Mouse (Mus musculus): ENCODE data around the gene Tesk1. TPM values are rescaled to one million over a fixed set of nuclear protein-coding genes. Genes with fewer than 3 reads are reported as not detected.

The Tesk1 gene
- total and polyA plus RNA-seq, 2 experiments from 2014 or later, result 5.1 to 55.5 TPM

DNA sequence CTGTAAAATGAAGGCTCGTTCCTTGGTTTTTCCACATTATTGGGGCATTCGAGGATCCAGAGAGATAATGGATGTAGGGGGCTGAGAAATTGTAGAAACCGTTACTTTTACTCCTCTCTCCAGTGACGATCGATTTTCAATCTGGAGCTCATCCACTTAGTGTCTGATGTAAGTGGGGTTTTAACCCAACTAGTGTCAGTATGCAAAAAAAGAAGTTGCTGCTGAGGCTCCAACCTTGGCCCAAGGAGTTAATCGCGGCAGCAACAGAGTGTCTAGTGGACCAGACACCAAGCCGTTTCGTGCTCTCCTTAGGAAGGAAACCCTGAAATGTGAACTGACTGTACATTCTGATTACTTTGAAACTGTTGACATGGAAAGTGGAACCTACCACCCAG lies 52.1 kb downstream of the Tesk1 start:
- H3K9me3 ChIP-seq (replicated peaks; ENCODE audit: control insufficient read depth, low read length), result no peaks in the 10 kb centered on the region
- H3K4me1 ChIP-seq (ENCODE audit: control insufficient read depth, insufficient read depth), result peaks cover 26% of the 10 kb centered on the region
- no peak for TF ChIP-seq EP300 (IDR thresholded peaks at IDR 0.05; ENCODE audit: low read depth)
- no peak for TF ChIP-seq CTCF (IDR thresholded peaks at IDR 0.05; ENCODE audit: low read depth)
- H3K9ac ChIP-seq (replicated peaks; ENCODE audit: low read depth, low read length), result peak overlapping the region; percentile 90
- peak overlapping the region; percentile 91 for H3K4me3 ChIP-seq (ENCODE audit: low read depth, low read length)
- DNase-seq (ENCODE audit: low spot score) (peak; percentile 7), ATAC-seq (ENCODE audit: insufficient read depth, low read depth) (no peak)
- peaks cover 15% of the 10 kb centered on the region for H3K36me3 ChIP-seq (replicated peaks; ENCODE audit: control insufficient read depth, insufficient read depth, low read length)
- H3K27me3 ChIP-seq (ENCODE audit: control insufficient read depth, insufficient read depth, low read length), result no peaks in the 10 kb centered on the region
- H3K4me2 ChIP-seq (ENCODE audit: low read depth, low read length), result peak overlapping the region; percentile 82
- under 1% methylated on average over 9 of the region's 9 CpGs for WGBS
- peak overlapping the region; percentile 92 for H3K27ac ChIP-seq (ENCODE audit: low read depth)

DNA sequence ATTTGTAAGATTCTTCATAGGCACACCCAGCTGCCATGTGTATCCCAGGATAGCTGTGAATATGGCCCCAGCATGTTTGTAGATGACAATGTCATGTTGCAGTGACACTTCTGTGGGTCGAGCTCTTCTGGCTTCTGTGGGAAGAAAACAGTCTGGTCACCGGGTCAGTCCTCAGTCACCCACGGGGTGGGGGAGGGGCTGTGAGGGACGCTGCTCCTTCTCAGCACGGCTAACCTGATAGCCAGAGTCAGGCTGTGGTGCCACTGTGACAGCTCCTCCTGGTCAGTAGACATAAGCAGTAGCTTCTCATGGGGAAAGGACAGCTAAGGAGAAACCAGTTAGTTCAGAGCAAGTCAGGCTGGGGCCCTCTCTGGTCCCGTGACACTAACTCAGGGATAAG lies 54.8 kb downstream of the Tesk1 start:
- peaks cover 32% of the 10 kb centered on the region for H3K4me1 ChIP-seq (ENCODE audit: control insufficient read depth, insufficient read depth)
- no peak overlapping the region for H3K4me3 ChIP-seq (ENCODE audit: low read depth, low read length)
- H3K27me3 ChIP-seq (ENCODE audit: control insufficient read depth, insufficient read depth, low read length), result no peaks in the 10 kb centered on the region
- no peak overlapping the region for H3K27ac ChIP-seq (ENCODE audit: low read depth)
- no peak overlapping the region for H3K4me2 ChIP-seq (ENCODE audit: low read depth, low read length)
- H3K36me3 ChIP-seq (replicated peaks; ENCODE audit: control insufficient read depth, insufficient read depth, low read length), result peaks cover 15% of the 10 kb centered on the region
- no peak for ATAC-seq (ENCODE audit: insufficient read depth, low read depth)
- 41% methylated on average over 6 of the region's 6 CpGs for WGBS
- no peaks in the 10 kb centered on the region for H3K9me3 ChIP-seq (replicated peaks; ENCODE audit: control insufficient read depth, low read length)
- DNase-seq (ENCODE audit: low spot score), result peak; percentile 5
- no peak overlapping the region for H3K9ac ChIP-seq (replicated peaks; ENCODE audit: low read depth, low read length)
- no peak for TF ChIP-seq CTCF (IDR thresholded peaks at IDR 0.05; ENCODE audit: low read depth)
- TF ChIP-seq EP300 (IDR thresholded peaks at IDR 0.05; ENCODE audit: low read depth), result no peak

DNA sequence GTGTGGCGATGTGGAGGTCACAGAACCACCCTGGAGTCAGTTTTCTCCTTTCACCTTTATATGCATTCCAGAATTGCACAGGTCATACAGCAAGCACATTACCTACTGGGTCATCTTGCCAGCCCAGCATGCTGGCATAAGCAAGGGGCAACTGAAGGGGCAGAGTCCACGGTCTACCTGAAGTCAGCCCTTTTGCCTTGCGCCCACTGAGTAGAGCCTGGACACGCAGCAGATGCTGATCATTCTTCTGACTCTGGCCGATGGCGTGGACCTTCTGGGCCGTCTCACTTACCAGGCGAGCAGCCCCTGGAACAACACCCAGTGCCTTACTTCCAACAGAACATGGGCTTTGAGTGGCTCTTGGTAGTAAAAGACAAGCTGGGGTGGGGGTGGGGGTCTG lies 55.7 kb downstream of the Tesk1 start:
- Histone ChIP-seq H3K9me3 (replicated peaks; ENCODE audit: control insufficient read depth, low read length) (no peaks in the 10 kb centered on the region), H3K36me3 (replicated peaks; ENCODE audit: control insufficient read depth, insufficient read depth, low read length) (peaks cover 15% of the 10 kb centered on the region), H3K9ac (replicated peaks; ENCODE audit: low read depth, low read length) (0 out of 2 replicates have a peak overlapping the region, but pooled peaks have one; percentile 7), H3K4me3 (ENCODE audit: low read depth, low read length) (no peak overlapping the region), H3K27ac (ENCODE audit: low read depth) (no peak overlapping the region), H3K4me1 (ENCODE audit: control insufficient read depth, insufficient read depth) (peaks cover 32% of the 10 kb centered on the region), H3K27me3 (ENCODE audit: control insufficient read depth, insufficient read depth, low read length) (no peaks in the 10 kb centered on the region), H3K4me2 (ENCODE audit: low read depth, low read length) (no peak overlapping the region)
- TF ChIP-seq CTCF (IDR thresholded peaks at IDR 0.05; ENCODE audit: low read depth), result no peak
- TF ChIP-seq EP300 (IDR thresholded peaks at IDR 0.05; ENCODE audit: low read depth), result no peak
- 79% methylated on average over 8 of the region's 8 CpGs for WGBS
- ATAC-seq (ENCODE audit: insufficient read depth, low read depth), result no peak
- peak; percentile 4 for DNase-seq (ENCODE audit: low spot score)

Other genes with a start within 250 kb of the Tesk1 start
- 0.04 TPM in 1 of 2 replicates, not detected in the other for gene Atp8b5, start 174.8 kb upstream of the Tesk1 start, total RNA-seq (2014; rRNA removed; ENCODE audit: low replicate concordance)
- 0.11 and 0.12 TPM in 2 replicates for gene Atp8b5, start 174.8 kb upstream of the Tesk1 start, polyA plus RNA-seq (2015; fragmentation: Nextera tagmentation; extraction: Ambion mirVana)
- gene Rusc2, start 60.0 kb upstream of the Tesk1 start, total RNA-seq (2014; rRNA removed; ENCODE audit: low replicate concordance), result 32.2 and 34.9 TPM in 2 replicates
- gene Rusc2, start 60.0 kb upstream of the Tesk1 start, polyA plus RNA-seq (2015; fragmentation: Nextera tagmentation; extraction: Ambion mirVana), result 7.2 and 8.0 TPM in 2 replicates
- not detected in 2 replicates for gene Fam166b, start 12.8 kb upstream of the Tesk1 start, total RNA-seq (2014; rRNA removed; ENCODE audit: low replicate concordance)
- gene Fam166b, start 12.8 kb upstream of the Tesk1 start, polyA plus RNA-seq (2015; fragmentation: Nextera tagmentation; extraction: Ambion mirVana), result 0.14 and 0.25 TPM in 2 replicates
- gene Cd72, start 12.7 kb downstream of the Tesk1 start, total RNA-seq (2014; rRNA removed; ENCODE audit: low replicate concordance), result 0.08 and 0.81 TPM in 2 replicates
- gene Cd72, start 12.7 kb downstream of the Tesk1 start, polyA plus RNA-seq (2015; fragmentation: Nextera tagmentation; extraction: Ambion mirVana), result 3.4 TPM in 2 replicates
- gene Sit1, start 41.8 kb downstream of the Tesk1 start, total RNA-seq (2014; rRNA removed; ENCODE audit: low replicate concordance), result 2.8 TPM in 1 of 2 replicates, not detected in the other
- gene Sit1, start 41.8 kb downstream of the Tesk1 start, polyA plus RNA-seq (2015; fragmentation: Nextera tagmentation; extraction: Ambion mirVana), result not detected in 2 replicates
- 26.6 and 44.0 TPM in 2 replicates for gene Ccdc107, start 51.0 kb downstream of the Tesk1 start, total RNA-seq (2014; rRNA removed; ENCODE audit: low replicate concordance)
- gene Ccdc107, start 51.0 kb downstream of the Tesk1 start, polyA plus RNA-seq (2015; fragmentation: Nextera tagmentation; extraction: Ambion mirVana), result 81.7 and 82.4 TPM in 2 replicates
- gene Arhgef39, start 57.8 kb downstream of the Tesk1 start, total RNA-seq (2014; rRNA removed; ENCODE audit: low replicate concordance), result 18.7 and 27.0 TPM in 2 replicates
- gene Arhgef39, start 57.8 kb downstream of the Tesk1 start, polyA plus RNA-seq (2015; fragmentation: Nextera tagmentation; extraction: Ambion mirVana), result 7.3 and 8.8 TPM in 2 replicates
- gene Car9, start 65.0 kb downstream of the Tesk1 start, total RNA-seq (2014; rRNA removed; ENCODE audit: low replicate concordance), result 4.6 TPM in 1 of 2 replicates, not detected in the other
- gene Car9, start 65.0 kb downstream of the Tesk1 start, polyA plus RNA-seq (2015; fragmentation: Nextera tagmentation; extraction: Ambion mirVana), result 0.80 and 1.1 TPM in 2 replicates
- 25.7 and 67.0 TPM in 2 replicates for gene Tpm2, start 81.8 kb downstream of the Tesk1 start, total RNA-seq (2014; rRNA removed; ENCODE audit: low replicate concordance)
- gene Tpm2, start 81.8 kb downstream of the Tesk1 start, polyA plus RNA-seq (2015; fragmentation: Nextera tagmentation; extraction: Ambion mirVana), result 109 TPM in 2 replicates
- 30.1 and 46.3 TPM in 2 replicates for gene Creb3, start 120.4 kb downstream of the Tesk1 start, total RNA-seq (2014; rRNA removed; ENCODE audit: low replicate concordance)
- 49.1 and 53.4 TPM in 2 replicates for gene Creb3, start 120.4 kb downstream of the Tesk1 start, polyA plus RNA-seq (2015; fragmentation: Nextera tagmentation; extraction: Ambion mirVana)
- 141 and 185 TPM in 2 replicates for gene Tln1, start 120.8 kb downstream of the Tesk1 start, total RNA-seq (2014; rRNA removed; ENCODE audit: low replicate concordance)
- 67.1 and 77.2 TPM in 2 replicates for gene Tln1, start 120.8 kb downstream of the Tesk1 start, polyA plus RNA-seq (2015; fragmentation: Nextera tagmentation; extraction: Ambion mirVana)
- 12.4 and 21.1 TPM in 2 replicates for gene Rgp1, start 136.8 kb downstream of the Tesk1 start, total RNA-seq (2014; rRNA removed; ENCODE audit: low replicate concordance)
- gene Rgp1, start 136.8 kb downstream of the Tesk1 start, polyA plus RNA-seq (2015; fragmentation: Nextera tagmentation; extraction: Ambion mirVana), result 10.8 and 10.9 TPM in 2 replicates
- 11.0 and 16.7 TPM in 2 replicates for gene Gba2, start 136.9 kb downstream of the Tesk1 start, total RNA-seq (2014; rRNA removed; ENCODE audit: low replicate concordance)
- 14.0 TPM in 2 replicates for gene Gba2, start 136.9 kb downstream of the Tesk1 start, polyA plus RNA-seq (2015; fragmentation: Nextera tagmentation; extraction: Ambion mirVana)
- not detected in 2 replicates for gene Msmp, start 142.6 kb downstream of the Tesk1 start, total RNA-seq (2014; rRNA removed; ENCODE audit: low replicate concordance)
- 1.2 TPM in 1 of 2 replicates, not detected in the other for gene Msmp, start 142.6 kb downstream of the Tesk1 start, polyA plus RNA-seq (2015; fragmentation: Nextera tagmentation; extraction: Ambion mirVana)
- 17.7 and 23.1 TPM in 2 replicates for gene Npr2, start 190.0 kb downstream of the Tesk1 start, total RNA-seq (2014; rRNA removed; ENCODE audit: low replicate concordance)
- 6.6 and 6.9 TPM in 2 replicates for gene Npr2, start 190.0 kb downstream of the Tesk1 start, polyA plus RNA-seq (2015; fragmentation: Nextera tagmentation; extraction: Ambion mirVana)
- gene Spag8, start 211.7 kb downstream of the Tesk1 start, total RNA-seq (2014; rRNA removed; ENCODE audit: low replicate concordance), result not detected in 2 replicates
- gene Spag8, start 211.7 kb downstream of the Tesk1 start, polyA plus RNA-seq (2015; fragmentation: Nextera tagmentation; extraction: Ambion mirVana), result 0.44 and 0.62 TPM in 2 replicates
- gene Hint2, start 214.5 kb downstream of the Tesk1 start, total RNA-seq (2014; rRNA removed; ENCODE audit: low replicate concordance), result 358 and 378 TPM in 2 replicates
- 322 and 361 TPM in 2 replicates for gene Hint2, start 214.5 kb downstream of the Tesk1 start, polyA plus RNA-seq (2015; fragmentation: Nextera tagmentation; extraction: Ambion mirVana)
- 9.6 and 24.9 TPM in 2 replicates for gene Tmem8b, start 227.0 kb downstream of the Tesk1 start, total RNA-seq (2014; rRNA removed; ENCODE audit: low replicate concordance)
- gene Tmem8b, start 227.0 kb downstream of the Tesk1 start, polyA plus RNA-seq (2015; fragmentation: Nextera tagmentation; extraction: Ambion mirVana), result 4.5 and 4.9 TPM in 2 replicates
- not detected in 2 replicates for gene Fam221b, start 227.2 kb downstream of the Tesk1 start, total RNA-seq (2014; rRNA removed; ENCODE audit: low replicate concordance)
- 3.6 and 4.0 TPM in 2 replicates for gene Fam221b, start 227.2 kb downstream of the Tesk1 start, polyA plus RNA-seq (2015; fragmentation: Nextera tagmentation; extraction: Ambion mirVana)